Mouse (Mus musculus) left cerebral cortex, adult 9 months (tissue): ENCODE measurements around the gene Ccr2.
A peak's percentile ranks its signal among the peaks of the same experiment; 100 is the strongest.
"Not testable (repeated sequence)": the region's sequence is repeated elsewhere in the genome, so short reads cannot be mapped to it uniquely, and the experiment has no call there.

ENCODE experiments used
- DNase-seq, 2 experiments: peaks; one replicate each; pipeline ENCODE4 v3.0.0; 2022; ENCODE audit warnings: low spot score in 2 of 2

Gene Ccr2

GRCm38 (mm10) chr9:124118489-124118888 is 16.7 kb downstream of the Ccr2 start:
- DNase-seq, result no peak

GRCm38 (mm10) chr9:124121387-124122184 is 19.8 kb downstream of the Ccr2 start, which contains the start of gene Ccr5:
Gene Ccr5 (plus strand): TSS chr9:124121543.
- no peak for DNase-seq

GRCm38 (mm10) chr9:124125576-124125975 is 23.8 kb downstream of the Ccr2 start:
- no peak for DNase-seq

- DNase-seq, result no peak
Measured at GRCm38 (mm10) chr9:124126373-124126772, 24.6 kb downstream of the Ccr2 start.

DNA sequence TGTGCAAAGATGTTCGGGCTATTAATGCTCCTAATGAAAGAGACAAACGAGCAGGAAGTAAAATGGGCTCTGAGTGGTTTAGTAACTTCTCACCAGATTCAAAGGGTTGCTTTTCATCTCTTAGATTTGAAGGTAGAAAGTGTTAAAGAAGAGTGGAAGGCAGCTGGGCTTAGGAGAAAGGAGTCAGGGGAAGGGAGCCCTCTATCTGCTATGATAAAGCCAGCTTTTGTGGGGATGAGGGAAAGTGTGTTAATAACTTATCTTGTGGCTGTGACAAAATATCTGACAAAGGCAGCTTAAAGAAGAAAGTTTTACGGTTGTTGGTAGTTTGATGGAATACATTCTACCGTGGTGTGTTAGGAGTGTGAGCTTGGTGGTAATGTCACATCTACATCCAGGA is 25.7 kb downstream of the Ccr2 start:
- no peak for DNase-seq

DNA sequence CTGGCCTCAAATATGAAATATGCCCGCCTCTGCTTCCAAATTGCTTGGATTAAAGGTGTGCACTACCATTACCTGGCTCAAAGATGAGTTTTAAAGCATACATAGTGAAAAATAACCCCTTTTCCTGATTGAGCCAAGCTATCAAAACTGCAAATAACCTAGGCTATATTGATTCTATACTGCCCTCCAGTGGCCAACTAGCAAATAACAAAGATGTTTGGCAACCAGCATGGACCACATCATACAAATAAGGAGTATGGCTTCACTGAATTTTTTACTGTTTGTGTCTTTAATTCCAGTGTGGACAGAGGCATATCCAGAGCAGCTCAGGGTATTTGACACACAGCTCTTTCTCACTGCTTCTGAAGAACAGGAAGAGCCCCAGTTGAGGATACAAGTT is 26.6 kb downstream of the Ccr2 start:
- DNase-seq, result peak in 1 of 2 experiments; percentile 63

GRCm38 (mm10) chr9:124132899-124133298 is 31.1 kb downstream of the Ccr2 start:
- DNase-seq, result not testable (repeated sequence)

GRCm38 (mm10) chr9:124134919-124135318 is 33.2 kb downstream of the Ccr2 start:
- not testable (repeated sequence) for DNase-seq

DNA sequence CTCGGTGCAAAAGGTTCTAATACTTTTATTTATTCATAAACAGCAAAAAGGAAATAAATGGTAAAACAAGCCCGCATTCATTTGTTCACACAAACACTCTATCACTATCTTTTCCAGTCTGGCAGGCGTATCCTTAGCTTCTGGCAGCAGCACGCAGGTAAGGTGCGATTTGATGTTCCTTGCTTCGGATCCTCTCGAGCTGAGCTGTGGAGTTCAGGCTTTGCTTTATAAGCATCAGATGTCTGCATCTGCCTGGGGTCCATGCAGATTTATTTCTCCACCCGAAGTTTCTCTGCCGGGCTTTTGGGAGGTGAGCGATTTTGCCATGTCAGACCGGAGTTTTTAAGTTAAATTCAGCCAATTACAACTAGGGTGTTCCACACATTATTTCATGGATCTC is 35.9 kb downstream of the Ccr2 start:
- DNase-seq, result no peak

GRCm38 (mm10) chr9:124138055-124138775 is 36.5 kb downstream of the Ccr2 start:
- no peak for DNase-seq

- no peak for DNase-seq
Measured at GRCm38 (mm10) chr9:124143678-124144077, 41.9 kb downstream of the Ccr2 start.

DNA sequence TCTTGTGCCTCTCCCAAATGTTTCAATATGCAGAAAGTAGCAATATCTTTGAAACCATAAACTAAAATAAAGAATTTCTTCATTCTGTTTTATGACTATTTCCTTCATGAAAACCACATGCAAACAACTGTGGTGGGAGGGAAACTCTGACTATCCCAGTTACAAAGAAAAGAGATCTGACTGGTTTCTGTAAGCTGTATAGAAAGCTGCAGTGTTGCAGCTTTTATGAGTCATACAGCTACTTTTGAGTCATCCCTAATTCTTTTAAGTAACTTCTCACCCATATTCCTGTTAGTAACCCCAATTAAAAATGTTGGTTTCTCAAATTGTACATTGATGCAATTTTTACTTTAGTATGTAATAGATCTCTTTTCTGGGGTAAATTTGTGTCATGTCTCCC is 44.6 kb downstream of the Ccr2 start:
- DNase-seq, result no peak
